Mouse (Mus musculus): ENCODE results near the gene Zfp653.
A peak's percentile ranks its signal among the peaks of the same experiment; 100 is the strongest.

Gene Zfp653

GRCm38 (mm10) chr9:22067195-22067594 is 4.0 kb downstream of the Zfp653 start:
- DNase-seq: no peak

DNA sequence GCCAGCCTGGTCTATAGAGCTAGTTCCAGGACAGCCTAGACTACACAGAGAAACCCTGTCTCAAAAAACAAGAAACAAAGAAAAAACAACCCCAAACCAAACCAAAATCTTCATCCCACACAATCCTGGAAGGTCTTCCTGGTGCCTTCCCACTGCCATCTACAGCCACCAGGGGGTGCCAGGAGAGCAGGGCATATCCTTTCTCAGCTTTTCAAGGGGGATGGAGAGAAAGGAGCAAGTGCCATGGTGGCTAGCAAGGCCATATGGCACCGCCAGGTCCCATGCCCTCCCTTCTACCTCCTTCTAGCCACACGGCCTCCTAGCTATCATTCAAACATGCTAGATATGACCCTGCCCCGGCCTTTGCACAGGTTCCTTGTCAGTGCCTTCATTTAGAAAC is 4.7 kb downstream of the Zfp653 start:
- DNase-seq: peak; percentile 65

DNA sequence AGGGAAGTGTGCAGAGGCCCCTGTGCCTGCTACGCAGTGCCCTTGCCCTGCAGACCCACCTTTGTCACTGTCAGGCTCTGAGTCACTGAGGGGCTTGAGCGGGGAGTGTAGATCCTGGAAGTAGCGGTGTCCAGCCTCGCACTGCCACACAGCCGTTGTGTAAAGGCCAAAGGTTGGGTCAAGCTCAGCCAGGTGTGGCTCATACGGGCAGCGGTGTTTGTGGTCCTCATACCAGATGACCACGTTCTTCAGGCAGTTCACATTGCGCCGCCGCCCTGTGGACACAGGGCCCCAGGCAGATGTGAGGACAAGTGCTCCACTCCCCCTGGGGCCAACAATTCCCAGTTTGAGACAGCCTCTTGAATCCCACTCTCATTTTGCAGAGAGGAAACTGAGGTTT is 5.5 kb downstream of the Zfp653 start:
- no peak for DNase-seq

- DNase-seq: peak; percentile 89
Observed at GRCm38 (mm10) chr9:22064341-22064740, 6.8 kb downstream of the Zfp653 start.

GRCm38 (mm10) chr9:22061339-22061738 is 9.8 kb downstream of the Zfp653 start:
- peak; percentile 67 for DNase-seq

GRCm38 (mm10) chr9:22058011-22058424 is 13.2 kb downstream of the Zfp653 start:
- peak; percentile 74 for DNase-seq

GRCm38 (mm10) chr9:22057031-22057517 is 14.1 kb downstream of the Zfp653 start:
- no peak for DNase-seq

- no peak for DNase-seq
Observed at GRCm38 (mm10) chr9:22056303-22056910, 14.8 kb downstream of the Zfp653 start.

DNA sequence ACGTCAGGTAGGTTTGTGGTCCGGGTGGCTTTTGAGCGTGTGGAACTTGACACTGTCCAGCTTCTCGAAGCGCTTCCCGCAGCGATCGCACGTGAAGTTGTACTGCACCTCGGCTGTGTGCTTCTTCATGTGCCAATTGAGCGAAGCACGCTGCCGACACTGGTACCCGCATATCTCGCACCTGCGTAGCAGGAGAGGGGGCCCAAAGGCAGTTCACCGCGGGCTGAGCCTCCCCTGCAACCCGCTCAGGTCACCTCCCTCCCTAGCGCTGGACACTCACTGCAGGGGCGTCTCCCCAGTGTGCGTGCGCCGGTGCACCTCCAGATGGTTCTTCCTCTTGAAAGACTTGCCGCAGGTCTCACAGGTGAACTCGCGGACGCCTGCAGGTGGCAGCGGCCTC is 15.5 kb downstream of the Zfp653 start:
- DNase-seq: no peak

- DNase-seq: peak; percentile 82
Observed at GRCm38 (mm10) chr9:22054411-22055076, 16.6 kb downstream of the Zfp653 start.

DNA sequence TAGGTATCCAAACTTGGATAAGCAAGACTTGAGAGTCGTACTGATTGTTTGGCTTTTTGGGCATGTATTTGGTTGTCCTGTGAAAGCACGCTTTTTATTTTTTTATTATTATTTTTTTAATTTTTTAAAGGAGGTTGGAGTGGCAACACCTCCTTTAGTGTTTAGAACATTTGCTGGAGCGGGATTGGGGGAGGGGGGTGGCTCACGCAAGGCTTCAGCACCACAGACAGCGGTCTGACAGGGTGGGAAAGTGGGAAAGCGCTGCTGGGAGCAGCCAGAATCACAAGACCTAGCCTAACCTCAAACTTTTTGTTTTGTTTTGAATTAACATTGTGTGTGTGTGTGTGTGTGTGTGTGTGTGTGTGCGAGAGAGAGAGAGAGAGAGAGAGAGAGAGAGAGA is 17.5 kb downstream of the Zfp653 start:
- no peak for DNase-seq

GRCm38 (mm10) chr9:22051958-22052254 is 19.3 kb downstream of the Zfp653 start, which contains the start of gene Elavl3:
Gene Elavl3 (minus strand): TSS chr9:22052023.
- DNase-seq: peak; percentile 89

DNA sequence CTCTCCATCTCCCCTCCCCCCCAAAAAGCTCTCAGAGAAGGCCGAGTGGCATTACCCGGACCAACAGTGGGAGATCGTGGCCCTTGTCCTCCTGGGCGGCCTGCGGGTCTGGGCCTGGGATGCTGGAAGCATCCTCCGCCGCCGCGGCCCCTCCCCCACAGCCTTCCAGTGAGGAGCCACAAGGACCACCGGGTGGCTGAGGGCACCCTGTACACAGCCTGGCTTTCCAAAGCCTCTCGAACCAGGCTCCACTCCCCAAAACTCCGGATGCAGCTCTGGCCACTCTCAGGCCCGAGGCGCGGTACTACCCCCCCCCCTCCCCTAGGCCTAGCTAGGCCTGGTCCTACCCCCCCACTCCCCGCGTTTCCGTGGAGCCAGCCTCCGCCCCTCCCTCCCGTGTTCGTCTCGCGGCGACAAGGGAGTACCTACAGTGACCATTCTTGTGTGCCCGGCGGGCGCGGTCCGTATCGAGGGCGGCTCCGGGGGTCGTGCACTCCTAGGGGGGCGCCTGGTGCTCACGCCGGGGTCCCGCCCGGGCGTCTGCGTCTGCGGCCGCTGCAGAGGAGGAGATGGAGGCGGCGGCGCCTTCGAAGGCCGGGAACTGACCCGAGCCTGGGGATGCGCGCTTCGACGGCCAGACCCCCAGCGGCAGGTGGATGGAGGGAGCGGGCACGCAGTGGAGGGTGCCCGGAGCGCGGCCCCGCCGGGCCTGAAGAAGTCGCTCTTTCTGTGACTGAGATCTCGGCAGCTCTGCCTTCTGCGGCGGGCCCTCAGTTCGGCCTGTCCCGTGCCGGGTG is 19.8 kb downstream of the Zfp653 start:
- DNase-seq: peak; percentile 69

- peak; percentile 87 for DNase-seq
Observed at GRCm38 (mm10) chr9:22050351-22050889, 20.8 kb downstream of the Zfp653 start.

- DNase-seq: no peak
Observed at GRCm38 (mm10) chr9:22049721-22050270, 21.4 kb downstream of the Zfp653 start.

GRCm38 (mm10) chr9:22049315-22049714 is 21.9 kb downstream of the Zfp653 start:
- no peak for DNase-seq

GRCm38 (mm10) chr9:22047329-22047728 is 23.8 kb downstream of the Zfp653 start:
- DNase-seq: no peak

GRCm38 (mm10) chr9:22041832-22042231 is 29.3 kb downstream of the Zfp653 start:
- no peak for DNase-seq

- no peak for DNase-seq
Observed at GRCm38 (mm10) chr9:22037826-22038225, 33.4 kb downstream of the Zfp653 start.

- DNase-seq: no peak
Observed at GRCm38 (mm10) chr9:22035300-22036044, 35.7 kb downstream of the Zfp653 start.

DNA sequence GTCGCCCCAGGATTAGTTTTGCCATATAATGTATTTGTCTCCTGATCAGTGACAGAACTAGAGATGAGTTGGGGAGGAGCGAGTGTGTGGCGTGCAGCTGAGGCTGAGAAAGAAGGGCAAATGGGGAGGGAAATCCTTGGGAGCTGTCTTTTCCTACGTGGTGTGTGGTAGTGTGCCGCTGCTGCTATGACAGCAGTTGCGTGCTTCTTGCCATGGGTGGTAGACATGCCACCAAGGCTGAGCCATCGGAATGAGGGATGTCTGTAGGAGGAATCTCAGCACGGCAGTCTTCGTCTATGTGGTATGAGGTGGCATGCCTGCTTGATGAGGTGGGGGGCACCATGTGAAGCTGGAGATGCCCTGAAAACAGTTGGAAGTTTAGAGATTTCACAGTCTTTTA is 40.8 kb downstream of the Zfp653 start:
- no peak for DNase-seq

- no peak for DNase-seq
Observed at GRCm38 (mm10) chr9:22028467-22028866, 42.7 kb downstream of the Zfp653 start.

DNA sequence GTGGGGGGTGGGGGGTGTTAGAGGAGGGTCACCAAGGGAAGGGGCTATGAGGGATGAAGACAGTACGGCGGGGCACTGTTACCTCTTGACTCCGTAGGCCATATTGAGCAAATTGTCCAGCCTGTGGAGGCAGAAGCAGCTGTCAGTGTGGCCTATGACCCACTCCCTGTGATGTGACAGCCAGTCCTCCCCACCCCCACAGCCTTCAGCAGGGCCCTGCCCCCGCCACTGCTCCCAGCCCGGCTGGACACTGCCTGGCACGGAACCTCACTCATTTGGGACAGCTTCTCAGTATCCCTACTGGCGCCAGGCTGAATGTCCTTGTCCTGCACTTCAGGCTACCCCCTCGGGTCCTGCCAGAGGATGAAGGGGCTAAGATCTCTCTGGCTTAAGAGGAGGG is 46.6 kb downstream of the Zfp653 start:
- DNase-seq: no peak
